Mouse (Mus musculus) heart, adult 8-10 months (tissue): ENCODE measurements around the gene Lgals8. TPM values are rescaled to one million over a fixed set of nuclear protein-coding genes. Genes with fewer than 3 reads are reported as not detected.

Experiments used
- DNase-seq: peaks from one replicate; pipeline ENCODE4 v3.0.0; 2022; ENCODE audit warnings: low spot score
- total RNA-seq, 4 experiments: library from RNA; stranded (reverse); gene quantifications; 2 replicates each; pipeline ENCODE4 v1.2.4; 2022

Lgals8 gene
- total RNA-seq, 4 experiments from 2014 or later, result 34.5 to 41.1 (median 39.5) TPM

- peak; percentile 96 for DNase-seq
Observed at GRCm38 (mm10) chr13:12460881-12461729, 3.6 kb downstream of the Lgals8 start.

- peak; percentile 78 for DNase-seq
Observed at GRCm38 (mm10) chr13:12460443-12460842, 4.3 kb downstream of the Lgals8 start.

- no peak for DNase-seq
Observed at GRCm38 (mm10) chr13:12456711-12457110, 8.0 kb downstream of the Lgals8 start.

GRCm38 (mm10) chr13:12454686-12455390, 9.9 kb downstream of the Lgals8 start:
- no peak for DNase-seq

- no peak for DNase-seq
Observed at GRCm38 (mm10) chr13:12453150-12453549, 11.6 kb downstream of the Lgals8 start.

GRCm38 (mm10) chr13:12442008-12442587, 22.6 kb downstream of the Lgals8 start:
- peak; percentile 43 for DNase-seq

GRCm38 (mm10) chr13:12440813-12441212, 23.9 kb downstream of the Lgals8 start:
- no peak for DNase-seq

GRCm38 (mm10) chr13:12439586-12439985, 25.2 kb downstream of the Lgals8 start:
- DNase-seq, result no peak

GRCm38 (mm10) chr13:12433843-12434242, 30.9 kb downstream of the Lgals8 start:
- DNase-seq, result no peak

- DNase-seq, result no peak
Observed at GRCm38 (mm10) chr13:12428556-12428955, 36.2 kb downstream of the Lgals8 start.

GRCm38 (mm10) chr13:12420596-12420995, 44.1 kb downstream of the Lgals8 start:
- no peak for DNase-seq

GRCm38 (mm10) chr13:12412016-12412415, 52.7 kb downstream of the Lgals8 start:
- peak; percentile 38 for DNase-seq

- DNase-seq, result no peak
Observed at GRCm38 (mm10) chr13:12408343-12409066, 56.2 kb downstream of the Lgals8 start.

GRCm38 (mm10) chr13:12395571-12395970, 69.2 kb downstream of the Lgals8 start:
- DNase-seq, result no peak

GRCm38 (mm10) chr13:12394609-12395505, 69.9 kb downstream of the Lgals8 start, which contains the start of gene Heatr1:
TSS of gene Heatr1 (plus strand) at chr13:12395027.
- DNase-seq, result peak; percentile 97

Other genes with a start within 250 kb of the Lgals8 start
- 100 to 1,000 TPM in 2 of 4 experiments, 10 to 100 TPM in 2; 78.6 to 124 (median 104) TPM for gene Mtr, start 206.8 kb downstream of the Lgals8 start, total RNA-seq
- 1,000 to 10,000 TPM; 1,621 to 2,329 (median 1,848) TPM for gene Actn2, start 124.2 kb downstream of the Lgals8 start, total RNA-seq
- 10 to 100 TPM; 13.0 to 18.1 (median 15.9) TPM for gene Heatr1, start 69.9 kb downstream of the Lgals8 start, total RNA-seq
- gene Edaradd, start 55.5 kb upstream of the Lgals8 start, total RNA-seq, result under 1 TPM in 1 of 4 experiments, not detected in 3; 0.16 TPM
- gene Ero1lb, start 100.9 kb upstream of the Lgals8 start, total RNA-seq, result 1 to 10 TPM; 1.6 to 2.7 (median 2.4) TPM